Mouse (Mus musculus): ENCODE results near the gene Cobl.

DNA sequence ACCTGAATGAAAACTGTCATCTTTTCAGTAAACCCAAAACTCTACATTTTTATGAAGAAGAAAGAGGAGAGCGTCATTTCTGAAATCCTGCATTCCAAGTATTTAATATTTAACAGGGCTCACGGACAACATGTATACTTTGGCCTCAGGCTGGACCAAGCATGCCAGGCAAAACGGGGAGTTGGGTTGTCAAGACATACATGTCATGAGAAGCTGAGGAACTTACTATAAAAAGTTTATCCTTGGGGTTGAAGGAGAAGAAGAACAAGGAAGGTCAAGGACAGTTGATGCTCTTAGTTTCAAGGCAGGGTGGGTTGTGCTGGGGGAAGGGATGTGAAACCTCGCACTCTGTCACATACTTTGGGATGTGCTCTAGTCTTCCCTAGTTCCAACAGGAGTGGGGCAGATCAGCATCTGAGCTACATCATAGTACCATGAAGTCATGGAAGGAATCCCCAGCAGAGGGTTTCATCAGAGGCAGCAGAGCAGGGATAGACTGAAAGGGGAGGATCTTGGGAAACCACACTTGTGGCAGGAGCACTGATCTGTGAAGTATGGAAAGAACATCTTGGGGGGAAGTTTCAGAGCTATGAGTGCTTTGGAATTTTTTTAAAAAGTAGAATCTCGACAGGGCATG lies 9.7 kb upstream of the Cobl start:
- no peak for TF ChIP-seq CTCF (IDR thresholded peaks at IDR 0.05)
- no peak for TF ChIP-seq EP300 (IDR thresholded peaks at IDR 0.05; ENCODE audit: insufficient read depth, low read depth, low read length)
- no peak for TF ChIP-seq POLR2A (IDR thresholded peaks at IDR 0.05; ENCODE audit: insufficient read depth, low read depth, low read length)

Data from heart, adult 2 months (tissue).